In the genomic region with DNA sequence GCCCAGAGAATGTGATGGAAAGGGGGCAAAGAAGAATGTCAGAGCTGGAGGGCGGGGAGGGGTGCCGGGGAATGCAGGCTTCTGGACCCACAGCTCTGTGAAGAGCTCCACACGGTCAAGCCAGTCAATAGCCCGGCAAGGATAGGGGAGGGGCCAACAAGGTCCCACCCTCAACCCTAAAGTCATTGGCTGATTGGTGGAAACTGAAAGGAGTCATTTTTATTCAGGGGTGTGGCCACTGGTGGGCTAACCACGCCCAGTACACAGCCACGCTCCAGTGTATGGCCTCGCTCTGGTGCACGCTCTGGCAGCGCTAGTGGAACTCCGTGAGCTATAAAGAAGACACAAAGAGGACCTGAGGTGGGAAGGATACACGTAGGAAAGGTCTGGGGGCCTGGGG, we compare ENCODE assay signal across 10 mouse cellular contexts. TPM values are rescaled to one million over a fixed set of nuclear protein-coding genes. Genes with fewer than 3 reads are reported as not detected.
A peak's percentile ranks its signal among the peaks of the same experiment; 100 is the strongest.
DNase-seq lines count a peak whose midpoint lies in the region; ATAC-seq and TF ChIP-seq lines count a peak whose summit lies in the region.
"Had no signal": no experiment of that assay in that cellular context is flagged by ENCODE, and none has a peak within 500 bp of the region (broad histone marks: within the 10 kb centered on the region; RNA-seq: fewer than 3 reads in every experiment).

No protein-coding gene starts in this region.

- H3K36me3 ChIP-seq in lung, postnatal 0 days (ENCODE audit: insufficient read depth, low read length) = no peaks in the 10 kb centered on the region
- no peaks in the 10 kb centered on the region for H3K36me3 ChIP-seq in intestine, embryonic 16.5 days (ENCODE audit: control insufficient read depth, insufficient read depth, low read length)
- H3K36me3 ChIP-seq in stomach, embryonic 15.5 days = no peaks in the 10 kb centered on the region
- H3K36me3 ChIP-seq: embryonic facial prominence, embryonic 13.5 days; heart, embryonic 15.5 days; limb, embryonic 12.5 days had no signal

- H3K27ac ChIP-seq in lung, postnatal 0 days (ENCODE audit: low read length) = no peak overlapping the region
- H3K27ac ChIP-seq in intestine, embryonic 16.5 days (ENCODE audit: low read length) = no peak overlapping the region
- no peak overlapping the region for H3K27ac ChIP-seq in stomach, embryonic 15.5 days
- H3K27ac ChIP-seq: embryonic facial prominence, embryonic 13.5 days; heart, embryonic 15.5 days; limb, embryonic 12.5 days had no signal

- peak; percentile 43; the same call in 1 of the 2 replicates for ATAC-seq in lung, postnatal 0 days
- peak; percentile 39; the same call in 1 of the 2 replicates for ATAC-seq in intestine, embryonic 16.5 days
- 0 out of 2 replicates have a peak, but pooled peaks have one; percentile 15 for ATAC-seq in stomach, embryonic 15.5 days (ENCODE audit: insufficient read depth, low FRiP score, low read depth)

- peaks cover 48% of the 10 kb centered on the region for H3K27me3 ChIP-seq in lung, postnatal 0 days (replicated peaks; ENCODE audit: insufficient read depth, low read length)
- H3K27me3 ChIP-seq in intestine, embryonic 16.5 days (replicated peaks; ENCODE audit: control insufficient read depth, insufficient read depth, low read length) = peaks cover 89% of the 10 kb centered on the region
- H3K27me3 ChIP-seq in stomach, embryonic 15.5 days (replicated peaks) = peaks cover 88% of the 10 kb centered on the region

- no peak for TF ChIP-seq EP300 in lung, postnatal 0 days (IDR thresholded peaks at IDR 0.05)

- DNase-seq in lung, postnatal 0 days (ENCODE audit: low spot score) = peak; percentile 49
- DNase-seq in lung, postnatal 14 days = no peak
- peak; percentile 63 for DNase-seq in embryo, embryonic 9.5 days (ENCODE audit: extremely low spot score)
- DNase-seq in cerebellum, postnatal 14 days = no peak
- no peak for DNase-seq in heart, adult 18-20 months

- H3K4me1 ChIP-seq in lung, postnatal 0 days (ENCODE audit: insufficient read depth, low read depth, low read length) = no peaks in the 10 kb centered on the region
- H3K4me1 ChIP-seq in intestine, embryonic 16.5 days (ENCODE audit: control insufficient read depth, insufficient read depth, low read length) = peaks cover 5% of the 10 kb centered on the region; the same call in 1 of the 2 replicates
- peaks cover 3% of the 10 kb centered on the region; the same call in 1 of the 2 replicates for H3K4me1 ChIP-seq in stomach, embryonic 15.5 days

- no peak overlapping the region for H3K4me3 ChIP-seq in lung, postnatal 0 days (ENCODE audit: low read depth, low read length)
- no peak overlapping the region for H3K4me3 ChIP-seq in intestine, embryonic 16.5 days (ENCODE audit: low read length)
- no peak overlapping the region for H3K4me3 ChIP-seq in stomach, embryonic 15.5 days (replicated peaks)
- H3K4me3 ChIP-seq: embryonic facial prominence, embryonic 13.5 days; heart, embryonic 15.5 days; limb, embryonic 12.5 days had no signal

- H3K9me3 ChIP-seq in lung, postnatal 0 days (ENCODE audit: low read length) = no peaks in the 10 kb centered on the region
- H3K9me3 ChIP-seq in intestine, embryonic 16.5 days (ENCODE audit: control insufficient read depth, low read length) = no peaks in the 10 kb centered on the region
- no peaks in the 10 kb centered on the region for H3K9me3 ChIP-seq in stomach, embryonic 15.5 days
- H3K9me3 ChIP-seq: embryonic facial prominence, embryonic 13.5 days; heart, embryonic 15.5 days; limb, embryonic 12.5 days had no signal

- no peak overlapping the region for H3K9ac ChIP-seq in lung, postnatal 0 days (replicated peaks; ENCODE audit: low read depth)
- H3K9ac ChIP-seq in intestine, embryonic 16.5 days (ENCODE audit: low read depth, low read length) = no peak overlapping the region
- no peak overlapping the region for H3K9ac ChIP-seq in stomach, embryonic 15.5 days
- H3K9ac ChIP-seq: embryonic facial prominence, embryonic 13.5 days; heart, embryonic 15.5 days; limb, embryonic 12.5 days had no signal

- TF ChIP-seq CTCF in lung, postnatal 0 days (IDR thresholded peaks at IDR 0.05) = no peak

- H3K4me2 ChIP-seq in lung, postnatal 0 days (replicated peaks; ENCODE audit: low read depth, low read length) = no peak overlapping the region
- no peak overlapping the region for H3K4me2 ChIP-seq in intestine, embryonic 16.5 days (ENCODE audit: low read depth, low read length)
- no peak overlapping the region for H3K4me2 ChIP-seq in stomach, embryonic 15.5 days
- H3K4me2 ChIP-seq: embryonic facial prominence, embryonic 13.5 days; heart, embryonic 15.5 days; limb, embryonic 12.5 days had no signal

- 22% methylated on average over 11 of the region's 11 CpGs for WGBS in lung, postnatal 0 days
- 22% methylated on average over 11 of the region's 11 CpGs for whole genome bisulfite sequencing in intestine, embryonic 16.5 days
- 13% methylated on average over 11 of the region's 11 CpGs for WGBS in stomach, embryonic 15.5 days

RNA-seq across cellular contexts. Expression of gene 1700025C18Rik, which starts 23.2 kb away (rescaled TPM):
- polyA plus RNA-seq in lung, postnatal 0 days (2015; fragmentation: Nextera tagmentation; extraction: Ambion mirVana) = not detected in 2 replicates
- polyA plus RNA-seq in intestine, embryonic 16.5 days (2015; fragmentation: Nextera tagmentation; extraction: Ambion mirVana) = not detected in 2 replicates
- not detected in 2 replicates for polyA plus RNA-seq in stomach, embryonic 15.5 days (2015; fragmentation: Nextera tagmentation; extraction: Ambion mirVana)
- not detected for total RNA-seq in heart, adult 18-20 months (2021)
- polyA plus RNA-seq: embryonic facial prominence, embryonic 13.5 days; heart, embryonic 15.5 days; limb, embryonic 12.5 days had no signal

RNA-seq across cellular contexts. Expression of gene Cd40, which starts 58.3 kb away (rescaled TPM):
- 57.9 and 77.5 TPM in 2 replicates for polyA plus RNA-seq in lung, postnatal 0 days (2015; fragmentation: Nextera tagmentation; extraction: Ambion mirVana)
- 7.6 and 9.7 TPM in 2 replicates for polyA plus RNA-seq in intestine, embryonic 16.5 days (2015; fragmentation: Nextera tagmentation; extraction: Ambion mirVana)
- 7.1 TPM in 2 replicates for polyA plus RNA-seq in stomach, embryonic 15.5 days (2015; fragmentation: Nextera tagmentation; extraction: Ambion mirVana)
- 1 to 10 TPM; 1.6 to 2.3 TPM for total RNA-seq in heart, adult 18-20 months (2021)

Comparison
In these comparisons a context has a peak if more than half of its experiments do, and no peak if none do; other contexts are left out.
1. DNase-seq: peak in lung, postnatal 0 days (single experiment) and embryo, embryonic 9.5 days (single experiment); none in lung, postnatal 14 days (single experiment), cerebellum, postnatal 14 days (0 of 2) and heart, adult 18-20 months (0 of 2).
2. Peak in every context shown above with its lines, with median percentiles within 50 percentile points of each other: ATAC-seq.